Mouse (Mus musculus): ENCODE measurements around the gene Mug2. TPM values are rescaled to one million over a fixed set of nuclear protein-coding genes. Genes with fewer than 3 reads are reported as not detected.

Gene Mug2
- not detected in 2 replicates for polyA plus RNA-seq (2012; ENCODE audit: low replicate concordance)

DNA sequence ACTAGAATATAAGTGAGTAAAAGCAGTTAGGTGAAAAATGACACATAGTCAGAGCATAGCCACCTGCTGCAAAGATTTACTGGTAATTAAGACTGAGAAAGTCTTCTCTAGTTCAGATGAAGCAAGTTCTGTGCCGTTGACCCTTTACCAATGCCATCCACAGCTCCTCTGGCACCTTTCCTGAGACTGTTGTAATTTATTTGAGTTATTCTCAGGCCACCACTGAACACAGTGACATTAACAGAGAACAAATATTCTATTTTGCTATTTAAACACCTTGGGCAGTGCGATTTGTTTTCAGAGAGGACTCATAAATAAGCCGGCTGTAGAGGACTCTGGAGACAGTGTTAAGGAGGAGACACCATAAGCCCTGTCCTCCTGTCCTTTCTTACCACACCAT, at the start of gene Mug2:
Gene Mug2, plus strand, starts transcription at position 301 of the 400 bp plus-strand sequence.

Other genes with a start within 250 kb of the Mug2 start
- not detected in 2 replicates for gene Mug1, start 168.2 kb upstream of the Mug2 start, polyA plus RNA-seq (2012; ENCODE audit: low replicate concordance)

Measured in hematopoietic multipotent progenitor cell, adult 10-12 weeks (in vitro differentiated cells).